Mouse (Mus musculus) testis, adult 2 months (tissue): ENCODE measurements around the gene Fam184b. TPM values are rescaled to one million over a fixed set of nuclear protein-coding genes. Genes with fewer than 3 reads are reported as not detected.

Experiments used
- H3K27ac ChIP-seq: fragments of 200-500 bp; 2 replicates; pipeline ENCODE4 v1.5.1; 2012; ENCODE audit warnings: low read depth, low read length; ENCODE audit not compliant: control insufficient read depth, insufficient read depth
- H3K27me3 ChIP-seq: fragments of 200-500 bp; 2 replicates; pipeline ENCODE4 v1.6.1; 2012; ENCODE audit warnings: mild to moderate bottlenecking, low read length, moderate library complexity; ENCODE audit not compliant: control insufficient read depth, insufficient read depth
- H3K36me3 ChIP-seq: fragments of 200-500 bp; 2 replicates; pipeline ENCODE4 v1.6.1; 2012; ENCODE audit warnings: mild to moderate bottlenecking, low read length; ENCODE audit not compliant: control insufficient read depth, insufficient read depth
- H3K4me1 ChIP-seq: fragments of 200-500 bp; 2 replicates; pipeline ENCODE4 v1.6.1; 2012; ENCODE audit warnings: low read length; ENCODE audit not compliant: control insufficient read depth, insufficient read depth
- H3K4me3 ChIP-seq: fragments of 200-500 bp; 2 replicates; pipeline ENCODE4 v1.5.1; 2012; ENCODE audit warnings: low read depth, mild to moderate bottlenecking, low read length, moderate library complexity, mixed read lengths; ENCODE audit not compliant: control insufficient read depth
- CTCF ChIP-seq: fragments of 200-500 bp; IDR thresholded peaks from 2 replicates; pipeline ENCODE4 v1.5.1; 2012; ENCODE audit warnings: low read depth, mild to moderate bottlenecking, inconsistent platforms, low read length, moderate library complexity; ENCODE audit not compliant: control insufficient read depth, insufficient read depth, insufficient replicate concordance
- POLR2A ChIP-seq: fragments of 200-500 bp; IDR thresholded peaks from 2 replicates; pipeline ENCODE4 v1.6.1; 2012; ENCODE audit warnings: low read depth, mild to moderate bottlenecking, inconsistent platforms, low read length, moderate library complexity; ENCODE audit not compliant: control insufficient read depth
- polyA plus RNA-seq: library from polyadenylated mRNA; depleted of rRNA; stranded (reverse); fragments of >200 nt; gene quantifications from 2 replicates; pipeline ENCODE4 v1.2.3, GENCODE M21; 2012; rRNA removed

Gene Fam184b
- 0.21 and 0.30 TPM in 2 replicates for polyA plus RNA-seq

GRCm38 (mm10) chr5:45638806-45639714, at the start of gene Fam184b:
Gene Fam184b, minus strand, starts transcription at chr5:45639614.
- peaks cover 9% of the 10 kb centered on the region for H3K4me1 ChIP-seq
- no peaks in the 10 kb centered on the region for H3K36me3 ChIP-seq
- no peak within 1 kb of the TSS for H3K27ac ChIP-seq
- TF ChIP-seq POLR2A (no peak), CTCF (no peak)
- peak within 1 kb of the TSS; percentile 59 for H3K4me3 ChIP-seq
- no peaks in the 10 kb centered on the region for H3K27me3 ChIP-seq

GRCm38 (mm10) chr5:45689152-45689551, 49.7 kb upstream of the Fam184b start:
- Histone ChIP-seq H3K27me3 (no peaks in the 10 kb centered on the region), H3K4me3 (no peak overlapping the region), H3K27ac (no peak overlapping the region), H3K36me3 (peaks cover 1% of the 10 kb centered on the region; the same call in 1 of the 2 replicates), H3K4me1 (no peaks in the 10 kb centered on the region)
- TF ChIP-seq CTCF (no peak), POLR2A (no peak)

GRCm38 (mm10) chr5:45686223-45686622, 46.8 kb upstream of the Fam184b start:
- TF ChIP-seq POLR2A, result no peak
- TF ChIP-seq CTCF, result no peak
- H3K4me1 ChIP-seq, result no peaks in the 10 kb centered on the region
- peaks cover 1% of the 10 kb centered on the region; the same call in 1 of the 2 replicates for H3K36me3 ChIP-seq

GRCm38 (mm10) chr5:45685243-45685642, 45.8 kb upstream of the Fam184b start:
- H3K4me1 ChIP-seq, result no peaks in the 10 kb centered on the region
- H3K4me3 ChIP-seq, result no peak overlapping the region
- H3K27me3 ChIP-seq, result no peaks in the 10 kb centered on the region
- no peak for TF ChIP-seq POLR2A
- H3K36me3 ChIP-seq, result no peaks in the 10 kb centered on the region
- no peak overlapping the region for H3K27ac ChIP-seq

More at GRCm38 (mm10) chr5:45686223-45686622, 46.8 kb upstream of the Fam184b start:
- Histone ChIP-seq H3K4me3 (no peak overlapping the region), H3K27me3 (no peaks in the 10 kb centered on the region), H3K27ac (no peak overlapping the region)

DNA sequence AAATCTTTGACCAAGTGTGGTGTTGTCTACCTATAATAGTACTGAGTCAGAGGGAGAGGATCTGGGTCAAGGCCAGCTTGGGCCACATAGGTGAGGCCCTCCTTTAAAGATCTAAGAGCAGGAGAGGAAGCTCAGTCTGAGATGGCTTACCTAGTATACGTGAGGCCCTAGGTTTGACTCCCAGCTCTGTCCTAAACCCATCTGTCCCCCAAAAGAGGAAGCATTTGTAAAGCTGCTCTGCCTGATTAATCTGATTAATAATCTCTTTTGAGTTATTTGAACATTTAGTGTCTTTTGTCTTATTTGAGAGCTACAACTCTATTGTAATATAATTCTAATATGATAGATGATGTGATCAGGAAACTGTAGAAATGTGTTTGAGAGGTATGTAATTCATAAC, 44.0 kb upstream of the Fam184b start:
- H3K4me3 ChIP-seq, result no peak overlapping the region
- H3K27ac ChIP-seq, result no peak overlapping the region
- H3K36me3 ChIP-seq, result peaks cover 2% of the 10 kb centered on the region; the same call in 1 of the 2 replicates
- TF ChIP-seq CTCF, result no peak
- TF ChIP-seq POLR2A, result no peak
- H3K4me1 ChIP-seq, result no peaks in the 10 kb centered on the region
- H3K27me3 ChIP-seq, result no peaks in the 10 kb centered on the region

GRCm38 (mm10) chr5:45679955-45680354, 40.5 kb upstream of the Fam184b start:
- Histone ChIP-seq H3K4me1 (no peaks in the 10 kb centered on the region), H3K27me3 (no peaks in the 10 kb centered on the region), H3K36me3 (peaks cover 2% of the 10 kb centered on the region; the same call in 1 of the 2 replicates), H3K27ac (no peak overlapping the region), H3K4me3 (no peak overlapping the region)
- TF ChIP-seq POLR2A (no peak), CTCF (no peak)

- Histone ChIP-seq H3K27me3 (no peaks in the 10 kb centered on the region), H3K27ac (no peak overlapping the region), H3K4me3 (no peak overlapping the region), H3K4me1 (no peaks in the 10 kb centered on the region), H3K36me3 (peaks cover 2% of the 10 kb centered on the region; the same call in 1 of the 2 replicates)
- TF ChIP-seq CTCF (no peak), POLR2A (no peak)
Observed at GRCm38 (mm10) chr5:45677639-45678038, 38.2 kb upstream of the Fam184b start.
